Mouse (Mus musculus) brain, adult 2 months (tissue): ENCODE measurements around the gene Psmc2.
A peak's percentile ranks its signal among the peaks of the same experiment; 100 is the strongest.

ENCODE experiments used
- DNase-seq: peaks from one replicate; pipeline ENCODE4 v3.0.0; 2011; ENCODE audit warnings: low read depth, low spot score

Psmc2 gene

GRCm38 (mm10) chr5:21804837-21805236 lies 19.8 kb downstream of the Psmc2 start:
- peak; percentile 54 for DNase-seq

DNA sequence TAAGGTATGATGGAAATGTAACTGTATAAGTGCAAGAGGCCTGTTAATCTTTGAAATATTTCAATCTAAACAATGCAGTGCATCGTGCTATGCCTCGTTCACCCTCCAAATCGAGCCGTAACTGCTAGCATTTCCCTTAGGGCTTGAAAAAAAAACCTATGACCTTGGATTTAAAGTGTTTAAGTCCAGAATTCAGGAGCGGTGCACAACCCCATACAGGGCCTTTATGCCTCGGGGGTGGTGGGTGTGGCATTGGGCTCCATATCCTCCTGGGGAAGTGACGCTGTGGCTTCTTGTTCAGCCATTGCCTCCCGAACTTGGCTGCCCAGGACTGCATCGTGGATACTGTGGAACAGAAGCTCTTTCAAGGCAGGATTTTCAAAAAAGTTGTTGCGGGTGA lies 25.8 kb downstream of the Psmc2 start:
- DNase-seq = no peak

DNA sequence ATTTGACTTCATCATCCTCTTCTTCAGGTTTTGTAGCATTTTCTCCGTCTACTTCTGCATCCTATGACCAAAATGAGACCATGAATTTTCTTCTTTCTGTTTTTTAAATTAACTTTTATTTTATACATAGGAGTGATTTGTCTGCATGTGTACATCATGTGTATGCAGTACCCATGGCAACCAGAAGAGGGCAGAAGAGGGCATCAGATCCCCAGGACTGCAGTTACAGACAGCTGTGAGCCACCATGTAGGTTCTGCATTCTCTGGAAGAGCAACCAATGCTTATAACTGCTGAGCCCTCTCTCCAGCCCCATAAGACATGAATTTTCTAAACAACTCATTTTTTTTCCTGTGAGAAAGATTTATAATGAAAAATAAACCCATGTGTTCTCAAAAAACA lies 28.9 kb downstream of the Psmc2 start:
- DNase-seq = peak; percentile 40

GRCm38 (mm10) chr5:21826370-21826769 lies 41.3 kb downstream of the Psmc2 start:
- DNase-seq = no peak

- no peak for DNase-seq
Observed at GRCm38 (mm10) chr5:21827643-21828042, 42.6 kb downstream of the Psmc2 start.

DNA sequence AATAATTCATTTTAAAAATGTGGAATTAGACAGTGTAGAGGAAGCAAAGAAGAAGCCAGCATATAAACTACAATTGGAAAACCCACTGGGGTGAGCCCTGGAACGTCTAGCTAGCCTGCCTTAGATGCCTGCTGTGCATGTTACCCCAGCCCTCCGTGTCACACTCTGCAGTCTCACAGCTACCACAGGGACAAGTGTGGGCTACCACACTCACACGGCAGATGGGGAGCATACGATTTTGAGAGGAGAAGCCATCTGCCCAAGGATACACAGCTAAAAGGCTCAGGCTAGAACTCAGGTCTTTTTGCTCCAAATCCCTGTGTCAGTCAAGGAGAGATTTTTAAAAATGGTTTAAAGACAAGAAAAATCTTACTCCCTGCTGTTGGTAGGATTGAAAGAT lies 43.8 kb downstream of the Psmc2 start:
- peak; percentile 70 for DNase-seq

DNA sequence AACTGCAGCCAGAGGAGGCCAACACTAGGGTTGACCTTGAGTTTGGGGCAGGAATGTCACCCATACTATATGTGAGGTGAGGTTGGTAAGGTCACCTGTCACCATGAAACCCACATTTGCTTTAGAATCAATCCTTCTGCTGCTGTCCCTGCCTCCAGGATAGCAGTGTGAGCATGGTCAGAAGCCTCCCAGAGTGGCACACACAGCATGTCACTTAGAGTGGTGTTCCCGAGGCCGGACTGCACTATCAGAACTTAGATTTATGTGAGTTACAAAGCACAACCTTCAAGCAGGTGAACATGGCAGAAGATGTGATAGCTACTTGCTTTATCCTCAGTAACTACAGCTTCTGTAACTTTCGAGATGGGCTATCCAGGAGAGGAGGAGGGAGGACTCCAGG lies 46.7 kb downstream of the Psmc2 start:
- no peak for DNase-seq

DNA sequence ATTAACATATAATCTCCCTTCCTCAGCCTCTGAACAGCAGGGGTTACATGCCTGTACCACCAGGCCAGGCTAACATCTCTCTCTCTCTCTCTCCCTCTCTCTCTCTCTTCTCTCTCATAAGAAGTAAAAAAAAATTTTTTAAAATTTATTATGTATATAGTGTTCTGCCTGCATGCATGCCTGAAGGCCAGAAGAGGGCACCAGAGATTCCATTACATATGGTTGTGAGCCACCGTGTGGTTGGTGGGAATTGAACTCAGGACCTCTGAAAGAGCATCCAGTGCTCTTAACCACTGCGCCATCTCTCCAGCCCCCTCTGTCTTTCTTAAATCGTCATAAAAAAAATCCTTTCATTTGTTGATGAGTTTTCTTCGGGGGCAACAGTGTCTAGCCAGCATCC lies 59.6 kb downstream of the Psmc2 start:
- peak; percentile 16 for DNase-seq

GRCm38 (mm10) chr5:21846616-21847290 lies 61.7 kb downstream of the Psmc2 start:
- no peak for DNase-seq

DNA sequence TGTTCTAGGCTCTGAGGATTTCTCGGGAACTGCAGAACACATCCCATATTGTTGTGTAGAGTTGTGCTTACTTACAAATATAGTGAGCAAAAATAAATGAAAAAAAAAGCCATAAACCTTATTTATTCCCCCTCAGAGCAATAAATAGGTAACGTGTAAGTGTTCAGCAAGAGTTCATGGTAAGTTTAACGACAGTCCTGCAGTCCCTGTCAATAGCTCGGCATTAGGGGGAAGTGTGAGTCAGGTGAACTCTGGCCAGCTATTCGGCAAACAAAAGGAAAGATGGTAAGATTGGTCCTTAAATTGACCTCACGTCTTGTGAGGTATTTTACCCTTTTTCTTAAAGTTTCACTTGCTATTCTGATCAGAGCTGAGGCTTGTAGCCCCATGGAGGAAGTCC lies 62.4 kb downstream of the Psmc2 start:
- DNase-seq = no peak

- peak; percentile 61 for DNase-seq
Observed at GRCm38 (mm10) chr5:21851679-21852340, 66.7 kb downstream of the Psmc2 start.
